Mouse (Mus musculus) forebrain, embryonic 10.5 days (tissue): ENCODE data around the gene Gm3238. TPM values are rescaled to one million over a fixed set of nuclear protein-coding genes. Genes with fewer than 3 reads are reported as not detected.
"Not testable (repeated sequence)": the region's sequence is repeated elsewhere in the genome, so short reads cannot be mapped to it uniquely, and the experiment has no call there.

Experiments used
- DNase-seq: peaks from one replicate; pipeline ENCODE4 v3.0.0-alpha.2; 2017; ENCODE audit warnings: low spot score; ENCODE audit errors: extremely low spot score
- H3K27ac ChIP-seq: fragments of 300-500 bp; sonication (generic); 2 replicates; pipeline ENCODE4 v1.5.1; 2016; ENCODE audit warnings: mild to moderate bottlenecking
- H3K27me3 ChIP-seq: fragments of 300-500 bp; sonication (generic); 2 replicates; pipeline ENCODE4 v1.6.1; 2016; ENCODE audit warnings: mild to moderate bottlenecking; ENCODE audit not compliant: poor library complexity, severe bottlenecking
- H3K36me3 ChIP-seq: fragments of 300-500 bp; sonication (generic); replicated peaks from 2 replicates; pipeline ENCODE4 v1.6.1; 2016; ENCODE audit warnings: mild to moderate bottlenecking, moderate library complexity
- H3K4me1 ChIP-seq: fragments of 300-500 bp; sonication (generic); 2 replicates; pipeline ENCODE4 v1.6.1; 2016
- H3K4me3 ChIP-seq: fragments of 300-500 bp; sonication (generic); 2 replicates; pipeline ENCODE4 v1.5.1; 2016; ENCODE audit warnings: mild to moderate bottlenecking, moderate library complexity
- H3K9me3 ChIP-seq: fragments of 300-500 bp; sonication (generic); 2 replicates; pipeline ENCODE4 v1.6.1; 2016; ENCODE audit warnings: mild to moderate bottlenecking, moderate library complexity
- WGBS: fragments of 180-500 bp; shearing (Covaris S2); methylation state at CpG from one replicate; pipeline ENCODE4 v1.1.7; 2016; 5-methylcytosine and 5-hydroxymethylcytosine counted together
- polyA plus RNA-seq: library from polyadenylated mRNA; unstranded; fragments of >200 nt; fragmentation: Nextera tagmentation; extraction: Ambion mirVana; gene quantifications from 2 replicates; pipeline ENCODE4 v1.2.1, GENCODE M21; 2016

Gene Gm3238
- polyA plus RNA-seq, result not detected in 2 replicates

GRCm38 (mm10) chr10:77771225-77771624, at the start of gene Gm3238:
TSS of gene Gm3238 (minus strand) at chr10:77771325.
- not testable (repeated sequence) for DNase-seq, H3K36me3 ChIP-seq, H3K4me3 ChIP-seq, H3K4me1 ChIP-seq, H3K9me3 ChIP-seq, H3K27me3 ChIP-seq, H3K27ac ChIP-seq
- WGBS, result 82% methylated on average over 1 of the region's 1 CpGs

DNA sequence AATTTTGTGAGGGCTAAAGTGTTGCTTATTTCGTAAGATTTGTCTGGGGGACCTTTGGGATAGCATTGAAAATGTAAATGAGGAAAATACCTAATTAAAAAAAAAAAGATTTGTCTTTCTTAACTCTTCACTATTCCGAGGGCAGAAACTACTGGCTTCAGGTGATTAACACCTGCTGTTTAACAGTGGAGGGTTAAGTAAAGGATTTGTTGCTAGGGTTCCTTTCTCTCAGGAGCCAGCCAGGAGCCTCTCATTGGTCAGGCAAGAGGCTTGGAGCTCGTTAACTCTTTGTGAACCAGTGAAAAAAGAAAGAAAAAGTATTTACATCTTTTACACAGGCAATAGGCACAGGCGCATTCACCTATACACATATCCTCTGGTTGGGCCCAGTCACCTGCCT, 48.1 kb upstream of the Gm3238 start:
- H3K4me3 ChIP-seq, result no peak overlapping the region
- 0 out of 2 replicates have a peak overlapping the region, but pooled peaks have one; percentile 25 for H3K27ac ChIP-seq
- H3K4me1 ChIP-seq, result peaks cover 11% of the 10 kb centered on the region
- H3K36me3 ChIP-seq, result no peaks in the 10 kb centered on the region
- 23% methylated on average over 4 of the region's 4 CpGs for WGBS
- H3K9me3 ChIP-seq, result peaks cover 8% of the 10 kb centered on the region; the same call in 1 of the 2 replicates
- DNase-seq, result no peak
- H3K27me3 ChIP-seq, result no peaks in the 10 kb centered on the region

- Histone ChIP-seq H3K36me3 (no peaks in the 10 kb centered on the region), H3K27ac (peak overlapping the region; percentile 25; the same call in 1 of the 2 replicates), H3K4me1 (peaks cover 11% of the 10 kb centered on the region), H3K9me3 (peaks cover 1% of the 10 kb centered on the region; the same call in 1 of the 2 replicates), H3K27me3 (no peaks in the 10 kb centered on the region), H3K4me3 (no peak overlapping the region)
- WGBS, result 92% methylated on average over 4 of the region's 4 CpGs
- no peak for DNase-seq
Measured at GRCm38 (mm10) chr10:77818523-77818922, 47.4 kb upstream of the Gm3238 start.

GRCm38 (mm10) chr10:77815514-77815913, 44.4 kb upstream of the Gm3238 start:
- Histone ChIP-seq H3K9me3 (no peaks in the 10 kb centered on the region), H3K36me3 (no peaks in the 10 kb centered on the region), H3K27me3 (no peaks in the 10 kb centered on the region), H3K4me3 (no peak overlapping the region), H3K4me1 (peaks cover 11% of the 10 kb centered on the region), H3K27ac (no peak overlapping the region)
- peak; percentile 36 for DNase-seq
- WGBS, result 24% methylated on average over 5 of the region's 5 CpGs

GRCm38 (mm10) chr10:77814382-77814781, 43.3 kb upstream of the Gm3238 start, which contains the start of gene Gm2696:
TSS of gene Gm2696 (plus strand) at chr10:77814682.
- DNase-seq, result no peak
- Histone ChIP-seq H3K4me3 (no peak within 1 kb of the TSS), H3K9me3 (peaks cover 6% of the 10 kb centered on the region; the same call in 1 of the 2 replicates), H3K36me3 (no peaks in the 10 kb centered on the region), H3K27me3 (no peaks in the 10 kb centered on the region), H3K4me1 (peaks cover 11% of the 10 kb centered on the region), H3K27ac (0 out of 2 replicates have a peak within 1 kb of the TSS, but pooled peaks have one; percentile 3)
- WGBS, result 61% methylated on average over 4 of the region's 4 CpGs

DNA sequence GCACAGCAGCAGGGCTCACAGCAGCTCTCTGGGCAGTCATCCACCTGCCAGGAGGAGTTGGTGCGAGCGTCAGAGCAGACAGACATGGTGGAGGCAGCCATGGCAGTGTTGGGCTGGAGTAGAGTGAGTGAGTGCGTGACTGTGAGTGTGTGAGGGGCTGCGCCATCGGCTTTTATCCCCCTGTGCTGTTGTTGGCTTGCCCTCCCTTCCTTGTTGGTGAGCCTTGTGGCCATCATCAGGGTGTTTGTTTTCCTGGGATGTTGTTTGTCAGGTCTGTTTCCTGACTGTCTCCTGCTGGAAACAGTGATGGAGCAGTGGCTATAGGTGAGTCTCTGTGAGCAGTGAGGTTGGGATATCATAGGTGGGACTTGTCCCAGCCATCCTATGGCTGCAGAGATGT, 40.6 kb upstream of the Gm3238 start, which contains the start of gene Gm9507:
TSS of gene Gm9507 (minus strand) at position 101 of the 400 bp plus-strand sequence.
- Histone ChIP-seq H3K27ac (no peak within 1 kb of the TSS), H3K36me3 (no peaks in the 10 kb centered on the region), H3K4me1 (peaks cover 4% of the 10 kb centered on the region; the same call in 1 of the 2 replicates), H3K27me3 (no peaks in the 10 kb centered on the region), H3K4me3 (no peak within 1 kb of the TSS), H3K9me3 (peaks cover 15% of the 10 kb centered on the region)
- no peak for DNase-seq
- 77% methylated on average over 5 of the region's 5 CpGs for WGBS

DNA sequence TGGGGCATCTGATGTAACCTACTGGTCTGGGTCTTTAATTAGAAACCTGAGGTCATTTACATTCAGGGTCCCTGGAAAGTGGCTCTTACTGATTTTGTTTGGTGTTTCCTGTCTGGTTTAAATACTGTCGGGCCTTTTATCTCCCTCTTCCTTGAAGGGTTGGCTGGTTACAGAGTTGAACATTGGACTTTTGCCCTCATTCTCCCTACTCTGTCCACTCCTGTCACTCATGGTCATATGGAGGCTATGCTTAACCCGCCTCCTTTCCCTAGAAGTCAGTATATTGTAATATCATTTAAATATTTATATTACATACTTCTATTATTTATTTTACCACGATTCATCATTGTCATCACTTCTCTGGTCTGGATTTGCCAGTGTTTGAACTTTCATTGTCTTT, 33.0 kb upstream of the Gm3238 start:
- H3K4me1 ChIP-seq, result peaks cover 3% of the 10 kb centered on the region
- H3K9me3 ChIP-seq, result peaks cover 8% of the 10 kb centered on the region
- no peaks in the 10 kb centered on the region for H3K36me3 ChIP-seq
- H3K4me3 ChIP-seq, result no peak overlapping the region
- H3K27ac ChIP-seq, result no peak overlapping the region
- H3K27me3 ChIP-seq, result no peaks in the 10 kb centered on the region
- no peak for DNase-seq
- 88% methylated on average over 3 of the region's 3 CpGs for WGBS

- 56% methylated on average over 8 of the region's 8 CpGs for WGBS
- DNase-seq, result no peak
- H3K27ac ChIP-seq, result peak within 1 kb of the TSS; percentile 68
Measured at GRCm38 (mm10) chr10:77798921-77799508, 27.9 kb upstream of the Gm3238 start, which contains the start of gene Gm19668. TSS of gene Gm19668 (minus strand) at chr10:77799133.

DNA sequence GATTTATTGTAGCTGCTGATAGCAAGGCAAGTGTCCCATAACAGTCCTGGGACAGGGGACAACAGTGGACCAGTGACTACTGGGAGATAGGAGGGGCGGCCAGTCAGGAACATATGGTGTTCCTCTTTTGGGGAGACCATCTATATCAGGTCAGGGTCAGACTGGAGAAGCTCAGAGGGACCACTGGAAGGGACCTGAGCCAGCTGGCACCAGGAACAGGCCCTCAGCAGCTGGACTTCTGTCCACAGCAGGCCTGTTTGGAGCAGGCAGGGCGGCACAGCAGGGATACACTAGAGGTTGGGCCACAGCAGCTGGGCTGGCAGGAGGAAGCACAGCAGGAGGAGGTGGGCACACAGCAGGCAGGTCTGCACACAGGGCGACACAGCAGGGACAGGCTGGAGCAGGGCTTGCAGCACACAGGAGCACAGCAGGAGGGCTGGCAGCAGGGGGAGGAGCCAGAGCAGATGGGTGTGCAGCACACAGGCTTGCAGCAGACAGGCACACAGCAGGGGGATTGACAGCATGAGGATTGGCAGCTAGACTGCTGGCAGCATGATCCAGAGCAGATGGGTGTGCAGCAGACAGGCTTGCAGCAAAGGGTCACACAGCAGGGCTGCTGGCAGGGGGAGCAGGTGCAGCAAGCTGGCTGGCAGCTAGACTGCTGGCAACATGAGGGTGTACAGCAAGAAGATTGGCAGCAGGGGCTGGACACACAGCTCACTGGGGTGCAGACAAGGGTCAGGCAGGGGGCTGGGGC, 27.2 kb upstream of the Gm3238 start:
- not testable (repeated sequence) for H3K9me3 ChIP-seq, H3K36me3 ChIP-seq, H3K27me3 ChIP-seq, DNase-seq, H3K4me3 ChIP-seq
- Histone ChIP-seq H3K27ac (peak overlapping the region; percentile 68), H3K4me1 (peaks cover 32% of the 10 kb centered on the region)
- 46% methylated on average over 3 of the region's 3 CpGs for WGBS

More at GRCm38 (mm10) chr10:77798921-77799508, 27.9 kb upstream of the Gm3238 start, which contains the start of gene Gm19668:
- H3K9me3 ChIP-seq, result no peaks in the 10 kb centered on the region
- H3K36me3 ChIP-seq, result no peaks in the 10 kb centered on the region
- peaks cover 26% of the 10 kb centered on the region for H3K4me1 ChIP-seq
- no peak within 1 kb of the TSS for H3K4me3 ChIP-seq
- H3K27me3 ChIP-seq, result no peaks in the 10 kb centered on the region

GRCm38 (mm10) chr10:77797677-77798076, 26.6 kb upstream of the Gm3238 start:
- no peak overlapping the region for H3K4me3 ChIP-seq
- WGBS, result 21% methylated on average over 3 of the region's 3 CpGs
- H3K4me1 ChIP-seq, result peaks cover 35% of the 10 kb centered on the region
- peak overlapping the region; percentile 68 for H3K27ac ChIP-seq
- no peak for DNase-seq
- no peaks in the 10 kb centered on the region for H3K27me3 ChIP-seq
- no peaks in the 10 kb centered on the region for H3K9me3 ChIP-seq
- no peaks in the 10 kb centered on the region for H3K36me3 ChIP-seq

DNA sequence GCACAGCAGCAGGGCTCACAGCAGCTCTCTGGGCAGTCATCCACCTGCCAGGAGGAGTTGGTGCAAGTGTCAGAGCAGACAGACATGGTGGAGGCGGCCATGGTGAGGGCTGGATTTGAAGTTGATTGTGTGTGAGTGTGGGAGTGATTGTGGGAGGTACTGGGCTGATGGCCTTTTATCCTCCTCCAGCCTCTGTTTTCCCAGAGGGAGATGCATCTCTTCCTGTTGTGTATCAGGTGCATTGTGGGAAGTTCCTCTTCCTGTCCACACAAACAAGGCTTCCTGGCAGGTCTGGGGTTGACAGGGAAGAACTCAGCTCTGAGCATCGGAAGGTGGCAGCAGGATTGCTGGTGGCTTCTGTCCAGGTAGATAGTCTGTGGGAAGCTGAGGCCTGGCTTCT, 23.9 kb upstream of the Gm3238 start, which contains the start of gene Gm9639:
TSS of gene Gm9639 (minus strand) at position 101 of the 400 bp plus-strand sequence.
- peak within 1 kb of the TSS; percentile 53; the same call in 1 of the 2 replicates for H3K27ac ChIP-seq
- no peak within 1 kb of the TSS for H3K4me3 ChIP-seq
- no peak for DNase-seq
- no peaks in the 10 kb centered on the region for H3K36me3 ChIP-seq
- peaks cover 35% of the 10 kb centered on the region for H3K4me1 ChIP-seq
- WGBS, result 50% methylated on average over 2 of the region's 2 CpGs
- H3K9me3 ChIP-seq, result no peaks in the 10 kb centered on the region
- no peaks in the 10 kb centered on the region for H3K27me3 ChIP-seq

DNA sequence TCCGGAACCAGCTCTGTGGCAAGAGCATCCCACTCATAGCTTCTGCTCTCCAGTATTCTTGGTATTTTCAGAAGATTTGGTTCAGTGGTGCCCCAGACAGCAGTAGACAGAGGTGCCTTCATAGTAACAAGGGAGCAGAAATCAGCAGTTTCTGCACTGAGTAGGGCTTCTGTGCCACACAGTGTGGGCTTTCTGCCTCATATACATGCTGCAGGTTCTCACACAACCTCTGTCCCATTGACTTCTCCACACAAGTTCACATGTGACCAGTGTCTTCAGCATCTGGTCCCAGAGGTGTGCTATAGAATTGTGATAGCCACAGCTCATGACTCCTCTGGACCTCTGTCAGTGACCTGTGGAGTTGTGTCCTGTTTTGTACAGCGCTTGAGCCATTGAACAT, 17.5 kb upstream of the Gm3238 start:
- Histone ChIP-seq H3K36me3 (no peaks in the 10 kb centered on the region), H3K4me1 (peaks cover 6% of the 10 kb centered on the region; the same call in 1 of the 2 replicates), H3K27me3 (no peaks in the 10 kb centered on the region), H3K4me3 (no peak overlapping the region), H3K9me3 (no peaks in the 10 kb centered on the region), H3K27ac (no peak overlapping the region)
- DNase-seq, result no peak
- WGBS, result 90% methylated on average over 2 of the region's 2 CpGs

- not testable (repeated sequence) for H3K9me3 ChIP-seq, DNase-seq, H3K4me3 ChIP-seq, H3K36me3 ChIP-seq, H3K4me1 ChIP-seq, H3K27ac ChIP-seq, H3K27me3 ChIP-seq
- 71% methylated on average over 1 of the region's 1 CpGs for WGBS
Measured at GRCm38 (mm10) chr10:77787876-77788275, 16.8 kb upstream of the Gm3238 start, which contains the start of gene Gm7137. TSS of gene Gm7137 (minus strand) at chr10:77788200.
